Mouse (Mus musculus): Measurements from ENCODE around the gene Crocc2.

DNA sequence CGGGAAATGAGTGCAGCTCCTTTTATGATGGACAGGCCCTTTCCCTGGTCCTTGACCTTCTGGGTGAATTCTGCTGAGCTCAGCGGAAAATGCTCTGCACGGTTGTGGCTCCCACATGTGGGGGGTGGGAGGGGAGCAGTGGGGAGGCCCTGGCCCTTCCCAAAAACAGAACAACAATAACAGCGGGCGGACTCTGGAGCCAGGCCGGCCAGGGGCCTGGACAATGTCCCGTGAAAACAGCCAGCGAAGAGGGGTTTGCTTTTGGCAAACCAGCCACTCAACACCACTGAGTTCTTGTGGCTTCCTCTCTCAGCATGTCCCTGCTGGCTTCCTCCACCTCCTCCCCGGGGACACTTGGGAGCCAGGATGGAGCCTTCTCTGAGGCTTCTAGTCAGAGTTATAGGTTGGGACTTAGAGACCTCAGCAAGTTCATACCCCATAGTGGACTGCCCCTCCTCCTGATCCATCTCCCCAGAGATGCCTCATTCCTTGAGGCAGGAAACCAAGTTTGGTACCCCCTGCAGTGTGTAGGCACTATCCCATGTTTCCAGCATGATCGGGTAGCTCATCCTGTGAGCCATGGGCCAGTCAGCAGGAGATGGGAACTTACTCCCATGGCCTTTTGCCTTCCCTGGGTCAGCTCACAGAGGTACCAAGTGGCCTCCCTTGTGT is 43.2 kb downstream of the Crocc2 start:
- no peak for TF ChIP-seq CTCF (IDR thresholded peaks at IDR 0.05)
- no peak for TF ChIP-seq POLR2A (IDR thresholded peaks at IDR 0.05; ENCODE audit: insufficient read depth, low read depth, low read length)
- TF ChIP-seq EP300 (IDR thresholded peaks at IDR 0.05; ENCODE audit: insufficient read depth, low read depth, low read length) = no peak

Measured in heart, adult 2 months (tissue).